Mouse (Mus musculus) embryo, embryonic 9.5 days (tissue): Measurements from ENCODE around the gene Adamts2.
A peak's percentile ranks its signal among the peaks of the same experiment; 100 is the strongest.

Experiments
- DNase-seq: peaks from one replicate; pipeline ENCODE4 v3.0.0-alpha.2; 2017; ENCODE audit errors: extremely low spot score

The Adamts2 gene

GRCm38 (mm10) chr11:50733146-50733545 lies 131.3 kb downstream of the Adamts2 start:
- peak; percentile 24 for DNase-seq

GRCm38 (mm10) chr11:50734129-50734528 lies 132.2 kb downstream of the Adamts2 start:
- DNase-seq = no peak

DNA sequence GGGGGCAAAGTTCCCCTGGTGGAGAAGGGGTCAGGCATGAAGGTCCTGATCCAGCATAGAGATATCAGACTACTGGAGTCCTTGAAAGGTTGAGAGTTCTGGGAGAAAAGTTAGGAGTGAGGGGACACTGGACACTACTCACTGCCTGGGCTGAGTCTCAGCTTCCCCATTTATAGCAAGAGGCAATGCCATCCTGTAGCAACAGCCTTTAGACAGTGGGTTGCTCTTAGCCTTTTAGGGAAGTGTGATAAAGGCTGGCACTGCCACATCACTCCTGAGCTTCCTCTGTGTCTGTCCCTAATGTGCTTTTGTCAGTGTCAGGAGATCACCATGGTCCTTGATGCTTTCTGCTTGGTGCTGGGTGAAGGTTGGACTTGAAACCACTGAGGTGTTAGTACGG lies 134.7 kb downstream of the Adamts2 start:
- no peak for DNase-seq

DNA sequence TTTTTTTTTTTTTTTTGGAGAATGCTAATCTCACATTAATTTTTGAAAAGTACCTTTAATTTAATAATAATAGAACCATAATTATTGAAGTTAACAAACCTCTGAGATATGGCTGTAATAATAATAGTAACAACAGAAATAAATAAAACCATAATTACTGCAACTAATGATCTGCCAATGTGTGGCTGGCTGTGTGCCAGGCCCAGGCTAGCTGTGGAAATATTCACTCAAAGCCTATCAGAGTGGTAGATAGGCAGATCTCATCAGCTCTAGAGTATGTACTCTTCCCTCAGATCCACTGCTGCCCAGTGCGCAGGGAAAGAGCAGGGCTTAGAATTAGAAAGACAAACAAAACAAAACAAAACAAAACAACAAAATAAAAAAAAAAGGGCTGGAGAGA lies 136.6 kb downstream of the Adamts2 start:
- no peak for DNase-seq

GRCm38 (mm10) chr11:50739453-50739852 lies 137.6 kb downstream of the Adamts2 start:
- DNase-seq = no peak

- no peak for DNase-seq
Measured at GRCm38 (mm10) chr11:50742146-50742545, 140.3 kb downstream of the Adamts2 start.

DNA sequence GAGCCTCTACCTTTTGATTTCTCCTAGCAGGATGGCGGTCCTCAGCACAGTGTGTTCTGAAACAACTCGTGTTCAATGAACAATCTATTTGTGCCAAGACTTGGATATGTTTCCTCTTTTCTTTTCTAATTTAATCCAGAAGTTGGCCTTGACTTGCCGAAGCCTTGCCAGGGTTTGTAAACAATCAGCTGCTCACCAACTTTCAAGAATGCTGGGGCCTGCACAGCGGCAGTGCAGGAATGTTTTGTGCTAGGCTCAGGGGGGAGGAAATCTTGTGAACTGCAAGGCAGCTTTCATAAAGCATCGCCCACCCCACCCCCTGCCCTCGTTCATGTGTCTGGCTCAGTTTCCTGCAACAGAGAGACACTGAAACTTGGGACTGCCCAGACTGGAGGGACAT lies 143.1 kb downstream of the Adamts2 start:
- no peak for DNase-seq

GRCm38 (mm10) chr11:50746508-50746907 lies 144.6 kb downstream of the Adamts2 start:
- DNase-seq = no peak

DNA sequence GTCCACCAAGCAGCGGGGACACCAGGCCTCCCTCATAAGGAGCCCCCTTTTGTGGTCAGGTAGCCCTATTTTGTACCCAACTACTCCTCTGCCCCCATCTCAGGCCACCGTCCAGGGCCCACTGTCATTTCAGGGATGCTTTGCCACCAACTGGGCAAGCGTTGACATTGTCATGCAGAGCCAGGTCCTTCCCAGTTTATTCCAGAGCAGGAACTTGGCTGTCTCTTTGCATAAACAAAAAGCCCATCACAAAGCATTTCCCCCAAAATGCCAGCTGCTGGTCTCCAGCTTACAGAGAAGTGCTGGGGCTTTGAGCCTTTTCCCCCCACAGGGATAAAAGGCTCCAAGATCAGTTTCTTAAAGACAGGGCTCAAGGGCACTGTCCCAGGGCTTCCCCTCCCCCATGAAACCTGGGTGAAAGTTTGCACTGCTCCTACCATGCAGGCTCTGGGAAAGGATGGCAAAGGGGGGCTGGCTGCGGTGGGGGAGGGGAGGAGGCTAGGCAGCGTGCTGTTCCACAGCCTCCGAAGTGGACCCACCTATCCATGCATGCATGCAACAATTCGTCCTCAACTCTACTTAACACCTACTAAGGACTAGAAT lies 149.2 kb downstream of the Adamts2 start:
- no peak for DNase-seq

- DNase-seq = no peak
Measured at GRCm38 (mm10) chr11:50757741-50758140, 155.9 kb downstream of the Adamts2 start.

GRCm38 (mm10) chr11:50766461-50766860 lies 164.6 kb downstream of the Adamts2 start:
- no peak for DNase-seq

GRCm38 (mm10) chr11:50767039-50767438 lies 165.2 kb downstream of the Adamts2 start:
- peak; percentile 17 for DNase-seq

DNA sequence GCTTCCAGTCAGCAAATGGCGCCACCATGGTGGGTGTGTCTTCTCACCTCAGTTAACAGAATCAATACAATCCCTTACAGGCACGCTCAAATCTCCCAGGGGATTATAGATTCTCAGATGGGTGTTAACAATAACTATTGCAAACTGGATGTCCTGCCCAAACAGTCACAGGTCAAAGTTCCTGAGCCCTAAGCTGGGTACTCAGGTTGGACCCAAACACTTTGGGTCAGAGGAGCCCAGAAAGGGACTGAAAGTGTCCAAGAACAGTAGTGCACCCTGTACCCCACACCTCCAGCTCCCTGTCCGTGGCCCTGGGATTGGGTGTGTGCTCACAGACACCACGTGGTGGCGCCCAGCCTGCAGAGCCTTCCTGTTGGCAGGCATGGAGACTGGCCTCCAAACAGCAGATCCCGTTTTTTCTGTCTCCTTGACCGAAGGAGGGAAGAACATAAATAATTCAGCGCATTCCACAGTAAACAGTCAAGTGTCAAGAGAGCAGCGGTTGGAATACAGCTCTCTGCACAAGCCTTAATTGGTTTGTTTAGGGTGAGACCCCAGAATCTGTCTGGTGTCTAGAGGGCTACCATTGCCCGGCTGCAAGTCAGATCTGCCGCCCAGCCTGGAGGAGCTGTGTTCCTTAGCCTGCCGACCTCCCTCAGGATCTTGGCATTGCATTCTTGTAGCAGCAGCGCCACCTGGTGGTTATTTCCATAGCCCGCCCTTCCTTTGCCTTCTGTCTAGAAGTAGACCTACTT lies 167.3 kb downstream of the Adamts2 start:
- peak; percentile 87 for DNase-seq

GRCm38 (mm10) chr11:50771006-50771405 lies 169.1 kb downstream of the Adamts2 start:
- no peak for DNase-seq

GRCm38 (mm10) chr11:50797674-50798073 lies 195.8 kb downstream of the Adamts2 start:
- DNase-seq = no peak

DNA sequence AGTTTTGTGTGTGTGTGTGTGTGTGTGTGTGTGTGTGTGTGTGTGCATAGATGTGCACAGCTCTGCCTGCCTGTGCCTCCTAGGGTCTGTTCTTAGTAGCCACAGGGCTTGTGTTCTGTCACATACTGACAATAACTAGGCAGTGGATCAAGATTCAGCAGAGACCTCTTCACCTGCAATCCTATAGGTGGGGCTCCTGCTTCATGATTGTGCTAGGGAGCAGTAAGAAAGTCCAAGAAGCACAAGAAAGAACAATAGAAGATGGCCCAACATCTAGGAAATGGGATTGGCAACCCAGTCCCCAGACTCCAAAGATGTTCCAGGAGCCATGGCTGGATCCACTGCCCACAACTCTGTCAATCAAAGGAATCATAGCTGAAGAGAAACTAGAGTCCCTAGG lies 197.0 kb downstream of the Adamts2 start:
- DNase-seq = no peak

GRCm38 (mm10) chr11:50814233-50814632 lies 212.3 kb downstream of the Adamts2 start:
- DNase-seq = no peak

- DNase-seq = no peak
Measured at GRCm38 (mm10) chr11:50826214-50826613, 224.3 kb downstream of the Adamts2 start.

DNA sequence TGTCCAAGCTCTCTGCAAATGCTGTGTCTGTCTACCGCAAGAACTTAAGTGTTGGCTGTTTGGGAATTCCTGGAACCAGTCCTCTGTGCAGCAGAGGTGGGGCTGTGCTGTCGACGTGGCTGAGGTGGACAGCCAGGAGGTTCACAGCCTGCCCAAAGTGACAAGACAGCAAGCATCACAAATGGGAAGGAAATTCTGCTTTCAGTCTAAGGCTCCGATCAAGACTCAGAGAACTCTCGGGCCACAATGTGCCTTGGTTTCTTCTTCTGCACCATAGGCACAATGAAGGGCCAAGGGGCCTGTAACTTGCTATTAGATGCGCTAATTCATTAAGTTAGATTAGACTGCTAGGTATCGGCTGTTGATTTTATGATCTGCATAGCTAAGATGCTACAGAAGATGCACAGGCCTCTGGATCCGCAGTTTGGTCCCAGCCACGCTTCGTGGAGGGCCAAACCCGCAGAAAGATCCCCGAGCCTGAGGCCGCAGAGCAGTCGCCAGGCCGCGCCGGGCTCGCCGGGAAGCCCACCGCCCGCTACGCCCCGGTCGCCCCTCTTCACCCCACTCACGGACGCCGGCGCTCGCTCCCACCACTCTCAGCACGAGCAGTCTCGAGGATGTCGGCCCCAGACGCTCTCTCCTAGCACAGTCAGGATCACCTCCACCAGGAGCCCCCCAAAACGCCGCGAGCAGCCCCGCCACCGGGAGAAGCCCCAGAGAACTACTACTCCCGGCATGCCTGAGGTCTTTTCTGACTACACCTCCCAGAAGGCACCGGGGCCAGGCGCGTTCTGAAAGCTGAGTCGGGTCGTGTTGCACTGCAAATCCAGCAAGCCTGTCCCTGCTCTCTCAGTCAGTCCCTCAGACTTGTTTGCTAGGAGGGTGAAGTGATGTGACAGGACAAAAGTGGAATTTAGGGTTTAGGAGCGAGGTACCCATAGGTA lies 225.4 kb downstream of the Adamts2 start, which contains the start of gene Zfp354c:
Zfp354c (minus strand) TSS at position 715 of the 944 bp plus-strand sequence.
- peak; percentile 91 for DNase-seq

DNA sequence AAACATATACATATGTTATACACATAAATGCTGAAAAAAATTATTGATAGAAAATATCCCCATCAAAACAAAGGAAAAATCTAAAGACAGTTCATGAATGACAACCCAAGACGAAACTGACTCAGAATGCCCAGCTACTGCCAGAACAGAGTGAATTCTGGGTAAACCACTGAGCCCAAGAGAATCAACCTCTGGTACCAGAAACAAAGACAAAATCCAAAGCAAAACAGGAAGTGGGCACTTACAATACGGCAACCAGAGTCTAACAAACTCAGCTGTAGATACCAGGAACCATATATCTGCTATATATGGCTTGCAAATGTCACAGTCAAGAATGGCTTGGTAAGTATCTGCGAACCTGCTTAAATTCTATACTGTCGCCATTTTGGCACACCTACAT lies 233.8 kb downstream of the Adamts2 start:
- no peak for DNase-seq

GRCm38 (mm10) chr11:50841023-50841735 lies 239.3 kb downstream of the Adamts2 start, which contains the start of gene Zfp879:
Gene Zfp879 (minus strand): TSS chr11:50841552.
- peak; percentile 88 for DNase-seq
